Mouse (Mus musculus): Measurements from ENCODE around the gene Wnk2. TPM values are rescaled to one million over a fixed set of nuclear protein-coding genes. Genes with fewer than 3 reads are reported as not detected.

Wnk2 gene
- polyA plus RNA-seq, 1 experiment = not detected

- H3K4me1 ChIP-seq (ENCODE audit: control insufficient read depth, insufficient read depth, low read length) = no peaks in the 10 kb centered on the region
- no peak overlapping the region for H3K4me3 ChIP-seq (ENCODE audit: insufficient read depth, low read length)
- H3K27ac ChIP-seq (ENCODE audit: insufficient read depth, low read depth, low read length) = no peak overlapping the region
- no peak for TF ChIP-seq POLR2A (IDR thresholded peaks at IDR 0.05; ENCODE audit: borderline replicate concordance, low read depth, low read length)
- no peak for TF ChIP-seq CTCF (IDR thresholded peaks at IDR 0.05; ENCODE audit: low read depth, low read length)
Measured at GRCm38 (mm10) chr13:49017375-49017774, 130.4 kb downstream of the Wnk2 start.

DNA sequence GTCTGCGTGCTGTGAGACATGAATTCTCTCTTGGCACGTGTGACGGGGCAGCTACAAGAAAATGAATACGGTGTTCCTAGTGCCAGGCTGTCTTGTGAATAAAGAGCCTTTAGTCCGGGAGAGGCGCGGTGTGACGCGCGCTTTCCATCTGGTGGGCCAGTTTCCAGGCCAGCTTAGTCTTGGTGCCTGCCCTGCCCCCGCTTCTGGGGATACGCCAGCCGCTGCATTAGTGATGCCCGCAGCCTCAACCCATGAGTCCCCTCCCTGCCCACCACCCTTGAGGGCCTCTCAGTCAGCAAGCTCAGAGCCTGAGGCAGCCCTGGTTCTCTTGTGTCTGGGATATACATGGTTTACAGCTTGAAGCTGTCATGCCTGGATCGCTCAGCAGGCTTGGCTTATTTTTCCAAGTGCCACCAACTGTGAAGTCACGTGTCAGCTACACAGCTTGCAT lies 131.5 kb downstream of the Wnk2 start:
- H3K4me1 ChIP-seq (ENCODE audit: control insufficient read depth, insufficient read depth, low read length) = no peaks in the 10 kb centered on the region
- H3K4me3 ChIP-seq (ENCODE audit: insufficient read depth, low read length) = no peak overlapping the region
- TF ChIP-seq CTCF (IDR thresholded peaks at IDR 0.05; ENCODE audit: low read depth, low read length) (no peak), POLR2A (IDR thresholded peaks at IDR 0.05; ENCODE audit: borderline replicate concordance, low read depth, low read length) (no peak)
- H3K27ac ChIP-seq (ENCODE audit: insufficient read depth, low read depth, low read length) = no peak overlapping the region

DNA sequence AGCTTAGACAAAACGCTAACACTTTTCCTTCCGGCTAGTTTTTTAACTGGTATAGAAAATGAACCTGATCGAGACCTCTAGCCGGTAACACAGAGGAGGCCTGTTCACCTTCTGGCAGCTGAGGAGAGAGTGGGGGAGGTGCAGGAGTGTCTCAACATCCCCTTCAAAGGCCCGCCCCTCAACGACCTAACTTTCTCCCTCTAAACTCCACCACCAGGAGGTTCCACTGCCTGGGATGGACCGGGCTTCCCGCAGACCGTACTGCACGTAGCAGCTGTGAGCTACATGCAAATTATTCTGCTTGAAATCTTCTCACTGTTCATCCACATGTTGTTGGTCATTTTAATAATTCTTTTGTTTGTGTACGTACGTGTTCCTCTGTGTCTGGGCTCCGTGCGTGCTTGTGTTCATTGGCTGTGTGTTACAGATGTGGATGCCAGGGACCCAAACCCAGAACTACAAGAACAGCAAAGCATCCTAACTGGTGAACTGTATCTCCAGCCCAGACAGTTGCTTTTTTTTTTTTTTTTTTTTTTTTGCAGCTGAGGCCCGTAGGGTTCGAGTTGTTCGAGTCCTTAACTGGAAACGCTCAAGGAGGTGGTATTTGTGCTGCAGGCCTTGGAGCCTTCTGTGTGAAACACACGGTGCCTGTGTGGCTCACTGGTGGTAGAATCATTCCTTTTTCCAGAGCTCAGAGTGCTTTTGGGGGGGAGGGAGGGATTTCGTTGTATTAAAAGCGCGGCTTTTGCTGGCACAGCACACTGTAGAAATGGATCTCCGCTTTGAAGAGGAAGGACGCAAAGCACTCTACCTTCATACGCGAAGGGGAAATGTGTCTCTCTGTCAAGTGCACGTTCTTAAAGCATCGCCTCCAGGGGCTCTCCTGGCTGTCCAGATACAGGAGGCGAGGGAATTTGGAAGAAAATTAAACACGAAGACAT lies 132.2 kb downstream of the Wnk2 start:
- TF ChIP-seq CTCF (IDR thresholded peaks at IDR 0.05; ENCODE audit: low read depth, low read length) (no peak), POLR2A (IDR thresholded peaks at IDR 0.05; ENCODE audit: borderline replicate concordance, low read depth, low read length) (no peak)
- H3K4me1 ChIP-seq (ENCODE audit: control insufficient read depth, insufficient read depth, low read length) = no peaks in the 10 kb centered on the region
- H3K27ac ChIP-seq (ENCODE audit: insufficient read depth, low read depth, low read length) = no peak overlapping the region
- H3K4me3 ChIP-seq (ENCODE audit: insufficient read depth, low read length) = no peak overlapping the region

DNA sequence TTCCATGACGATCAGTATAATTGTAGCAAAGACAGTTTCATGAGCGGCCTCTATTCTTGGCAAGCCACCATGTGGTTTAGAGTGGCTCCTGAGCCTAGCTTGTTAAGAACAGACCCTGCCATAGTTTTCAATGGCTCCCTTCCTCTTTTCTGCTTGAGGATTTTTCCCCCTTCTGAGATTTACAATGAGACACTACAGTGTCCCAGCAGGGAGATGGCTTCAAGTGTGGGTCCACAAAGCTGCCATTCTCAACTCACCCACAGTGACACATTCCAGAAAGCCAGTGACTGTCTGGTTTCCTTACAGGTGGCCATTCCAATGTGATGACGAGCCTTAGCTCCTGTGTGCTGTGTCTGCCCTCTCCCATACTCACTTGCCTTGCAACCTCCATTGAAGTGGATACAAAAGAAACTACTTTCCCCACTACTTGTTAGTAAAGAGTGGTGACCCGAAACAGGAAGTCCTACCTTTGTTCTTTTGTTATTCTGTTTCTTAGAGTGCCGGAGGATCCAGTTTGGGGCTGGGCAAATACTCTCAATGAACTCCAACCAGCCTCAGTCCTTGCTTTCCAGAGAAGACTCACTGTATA lies 134.5 kb downstream of the Wnk2 start:
- TF ChIP-seq POLR2A (IDR thresholded peaks at IDR 0.05; ENCODE audit: borderline replicate concordance, low read depth, low read length) (no peak), CTCF (IDR thresholded peaks at IDR 0.05; ENCODE audit: low read depth, low read length) (no peak)
- Histone ChIP-seq H3K4me3 (ENCODE audit: insufficient read depth, low read length) (no peak overlapping the region), H3K4me1 (ENCODE audit: control insufficient read depth, insufficient read depth, low read length) (no peaks in the 10 kb centered on the region), H3K27ac (ENCODE audit: insufficient read depth, low read depth, low read length) (no peak overlapping the region)

- Histone ChIP-seq H3K4me3 (ENCODE audit: insufficient read depth, low read length) (no peak overlapping the region), H3K4me1 (ENCODE audit: control insufficient read depth, insufficient read depth, low read length) (no peaks in the 10 kb centered on the region), H3K27ac (ENCODE audit: insufficient read depth, low read depth, low read length) (no peak overlapping the region)
- TF ChIP-seq POLR2A (IDR thresholded peaks at IDR 0.05; ENCODE audit: borderline replicate concordance, low read depth, low read length) = no peak
Measured at GRCm38 (mm10) chr13:49001691-49002090, 146.1 kb downstream of the Wnk2 start.

DNA sequence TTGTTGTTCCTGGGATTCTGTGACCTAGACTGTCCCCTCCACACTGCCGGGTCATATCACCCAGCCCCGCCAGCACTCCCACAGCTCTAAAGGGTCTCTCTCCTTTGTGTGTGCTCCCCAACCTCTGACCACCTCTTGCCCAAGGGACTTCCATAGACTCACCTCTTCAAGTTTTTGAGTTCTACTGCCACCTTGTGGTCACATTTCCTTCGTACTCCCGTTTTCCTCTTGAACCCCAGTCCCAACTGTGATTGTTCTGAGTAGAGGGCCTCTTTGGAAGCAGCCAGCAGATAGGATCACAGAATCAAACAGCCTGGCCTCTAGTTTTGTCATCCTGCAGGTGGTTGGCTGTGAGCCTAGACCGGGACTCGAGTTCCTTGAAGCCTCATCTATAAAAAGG lies 149.2 kb downstream of the Wnk2 start:
- no peak overlapping the region for H3K4me3 ChIP-seq (ENCODE audit: insufficient read depth, low read length)
- H3K27ac ChIP-seq (ENCODE audit: insufficient read depth, low read depth, low read length) = no peak overlapping the region
- TF ChIP-seq CTCF (IDR thresholded peaks at IDR 0.05; ENCODE audit: low read depth, low read length) (peak; percentile 42), POLR2A (IDR thresholded peaks at IDR 0.05; ENCODE audit: borderline replicate concordance, low read depth, low read length) (no peak)
- H3K4me1 ChIP-seq (ENCODE audit: control insufficient read depth, insufficient read depth, low read length) = 0 out of 2 replicates have a peak, but pooled peaks cover 4% of the 10 kb centered on the region

GRCm38 (mm10) chr13:48996731-48997130 lies 151.1 kb downstream of the Wnk2 start:
- Histone ChIP-seq H3K4me1 (ENCODE audit: control insufficient read depth, insufficient read depth, low read length) (0 out of 2 replicates have a peak, but pooled peaks cover 4% of the 10 kb centered on the region), H3K27ac (ENCODE audit: insufficient read depth, low read depth, low read length) (no peak overlapping the region), H3K4me3 (ENCODE audit: insufficient read depth, low read length) (no peak overlapping the region)
- no peak for TF ChIP-seq CTCF (IDR thresholded peaks at IDR 0.05; ENCODE audit: low read depth, low read length)

GRCm38 (mm10) chr13:48994903-48995302 lies 152.9 kb downstream of the Wnk2 start:
- TF ChIP-seq POLR2A (IDR thresholded peaks at IDR 0.05; ENCODE audit: borderline replicate concordance, low read depth, low read length) = no peak
- no peak for TF ChIP-seq CTCF (IDR thresholded peaks at IDR 0.05; ENCODE audit: low read depth, low read length)
- Histone ChIP-seq H3K27ac (ENCODE audit: insufficient read depth, low read depth, low read length) (no peak overlapping the region), H3K4me1 (ENCODE audit: control insufficient read depth, insufficient read depth, low read length) (0 out of 2 replicates have a peak, but pooled peaks cover 4% of the 10 kb centered on the region), H3K4me3 (ENCODE audit: insufficient read depth, low read length) (no peak overlapping the region)

DNA sequence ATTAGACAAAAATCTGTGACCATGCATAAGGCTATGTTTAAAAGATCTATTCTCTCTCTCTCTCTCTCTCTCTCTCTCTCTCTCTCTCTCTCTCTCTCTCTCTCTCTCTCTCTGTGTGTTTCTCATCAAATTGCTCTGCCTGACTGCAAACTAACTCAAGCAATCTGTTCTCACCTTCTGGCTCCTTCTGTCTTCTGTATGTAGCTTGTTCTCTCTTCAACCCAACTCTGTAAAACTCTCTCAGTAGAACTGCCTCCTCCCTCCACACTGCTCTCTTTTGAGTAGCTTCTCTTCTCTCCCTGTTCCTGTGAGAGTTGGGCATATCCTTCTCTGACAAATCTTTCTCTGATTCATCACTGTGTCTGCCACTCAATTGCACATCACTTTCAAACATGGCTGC lies 154.9 kb downstream of the Wnk2 start:
- 0 out of 2 replicates have a peak, but pooled peaks cover 4% of the 10 kb centered on the region for H3K4me1 ChIP-seq (ENCODE audit: control insufficient read depth, insufficient read depth, low read length)
- H3K4me3 ChIP-seq (ENCODE audit: insufficient read depth, low read length) = no peak overlapping the region
- TF ChIP-seq CTCF (IDR thresholded peaks at IDR 0.05; ENCODE audit: low read depth, low read length) (no peak), POLR2A (IDR thresholded peaks at IDR 0.05; ENCODE audit: borderline replicate concordance, low read depth, low read length) (no peak)
- H3K27ac ChIP-seq (ENCODE audit: insufficient read depth, low read depth, low read length) = no peak overlapping the region

GRCm38 (mm10) chr13:48990138-48990537 lies 157.7 kb downstream of the Wnk2 start:
- H3K4me3 ChIP-seq (ENCODE audit: insufficient read depth, low read length) = no peak overlapping the region
- TF ChIP-seq CTCF (IDR thresholded peaks at IDR 0.05; ENCODE audit: low read depth, low read length) (no peak), POLR2A (IDR thresholded peaks at IDR 0.05; ENCODE audit: borderline replicate concordance, low read depth, low read length) (no peak)
- H3K27ac ChIP-seq (ENCODE audit: insufficient read depth, low read depth, low read length) = no peak overlapping the region
- 0 out of 2 replicates have a peak, but pooled peaks cover 2% of the 10 kb centered on the region for H3K4me1 ChIP-seq (ENCODE audit: control insufficient read depth, insufficient read depth, low read length)

Other genes with a start within 250 kb of the Wnk2 start
- gene Fam120a, start 180.0 kb downstream of the Wnk2 start, polyA plus RNA-seq (2012; ENCODE audit: insufficient read depth, insufficient read length, missing spikeins) = 100 and 101 TPM in 2 replicates
- 497 and 521 TPM in 2 replicates for gene Ninj1, start 39.5 kb upstream of the Wnk2 start, polyA plus RNA-seq (2012; ENCODE audit: insufficient read depth, insufficient read length, missing spikeins)
- 261 and 268 TPM in 2 replicates for gene Card19, start 68.0 kb upstream of the Wnk2 start, polyA plus RNA-seq (2012; ENCODE audit: insufficient read depth, insufficient read length, missing spikeins)
- 139 and 143 TPM in 2 replicates for gene Susd3, start 100.7 kb upstream of the Wnk2 start, polyA plus RNA-seq (2012; ENCODE audit: insufficient read depth, insufficient read length, missing spikeins)
- 79.0 and 88.6 TPM in 2 replicates for gene Fgd3, start 172.3 kb upstream of the Wnk2 start, polyA plus RNA-seq (2012; ENCODE audit: insufficient read depth, insufficient read length, missing spikeins)
- gene Bicd2, start 193.6 kb upstream of the Wnk2 start, polyA plus RNA-seq (2012; ENCODE audit: insufficient read depth, insufficient read length, missing spikeins) = 38.4 and 42.5 TPM in 2 replicates

Data from bone marrow macrophage, adult 2 months (primary cell).